Mouse (Mus musculus) forebrain, embryonic 11.5 days (tissue): Measurements from ENCODE around the gene Msantd3. TPM values are rescaled to one million over a fixed set of nuclear protein-coding genes. Genes with fewer than 3 reads are reported as not detected.
A peak's percentile ranks its signal among the peaks of the same experiment; 100 is the strongest.

Experiments used
- ATAC-seq: fragments of 200-750 bp; cut with Nextera tagmentation; replicated peaks from 2 replicates; pipeline ENCODE4 v1.8.0; 2017; ENCODE audit warnings: moderate TSS enrichment; ENCODE audit not compliant: low FRiP score
- DNase-seq: peaks from one replicate; pipeline ENCODE4 v3.0.0-alpha.2; 2017; ENCODE audit warnings: low spot score
- H3K27ac ChIP-seq: fragments of 300-500 bp; sonication (generic); 2 replicates; pipeline ENCODE4 v1.5.1; 2014; ENCODE audit warnings: low read depth, low read length
- H3K27me3 ChIP-seq: fragments of 300-500 bp; sonication (generic); 2 replicates; pipeline ENCODE4 v1.6.1; 2014; ENCODE audit warnings: mild to moderate bottlenecking, low read length, mixed read lengths; ENCODE audit not compliant: control insufficient read depth, insufficient read depth
- H3K36me3 ChIP-seq: fragments of 300-500 bp; sonication (generic); 2 replicates; pipeline ENCODE4 v1.6.1; 2014; ENCODE audit warnings: mild to moderate bottlenecking, low read length, moderate library complexity, mixed read lengths; ENCODE audit not compliant: control insufficient read depth, insufficient read depth
- H3K4me1 ChIP-seq: fragments of 300-500 bp; sonication (generic); replicated peaks from 2 replicates; pipeline ENCODE4 v1.6.1; 2014; ENCODE audit warnings: low read length, mixed read lengths; ENCODE audit not compliant: control insufficient read depth, insufficient read depth
- H3K4me2 ChIP-seq: fragments of 300-500 bp; sonication (generic); 2 replicates; pipeline ENCODE4 v1.6.1; 2014; ENCODE audit warnings: low read depth, mild to moderate bottlenecking, low read length, moderate library complexity, mixed read lengths; ENCODE audit not compliant: severe bottlenecking
- H3K4me3 ChIP-seq: fragments of 300-500 bp; sonication (generic); 2 replicates; pipeline ENCODE4 v1.5.1; 2014; ENCODE audit warnings: low read depth, low read length
- H3K9ac ChIP-seq: fragments of 300-500 bp; sonication (generic); 2 replicates; pipeline ENCODE4 v1.6.1; 2014; ENCODE audit warnings: low read length
- H3K9me3 ChIP-seq: fragments of 300-500 bp; sonication (generic); 2 replicates; pipeline ENCODE4 v1.6.1; 2016; ENCODE audit warnings: low read length, mixed read lengths; ENCODE audit not compliant: control insufficient read depth
- WGBS: fragments of 180-500 bp; shearing (Covaris S2); extraction: QIAGEN DNeasy Blood & Tissue Kit; methylation state at CpG from one replicate; pipeline ENCODE4 v1.1.7; 2014; 5-methylcytosine and 5-hydroxymethylcytosine counted together
- polyA plus RNA-seq: library from polyadenylated mRNA; unstranded; fragments of >200 nt; fragmentation: Nextera tagmentation; extraction: Ambion mirVana; gene quantifications from 2 replicates; pipeline ENCODE4 v1.2.1, GENCODE M21; 2014

Msantd3 gene
- 64.0 and 65.2 TPM in 2 replicates for polyA plus RNA-seq

- WGBS = under 1% methylated on average over 64 of the region's 86 CpGs
- peak; percentile 82 for ATAC-seq
- H3K27me3 ChIP-seq = no peaks in the 10 kb centered on the region
Measured at GRCm38 (mm10) chr4:48539841-48540575, at the start of gene Msantd3. Gene Msantd3, plus strand, starts transcription at chr4:48539935.

GRCm38 (mm10) chr4:48491290-48491743 is 48.4 kb upstream of the Msantd3 start:
- peak overlapping the region; percentile 23 for H3K4me3 ChIP-seq
- no peaks in the 10 kb centered on the region for H3K4me1 ChIP-seq
- DNase-seq (peak; percentile 68), ATAC-seq (peak; percentile 64)
- H3K36me3 ChIP-seq = no peaks in the 10 kb centered on the region
- peak overlapping the region; percentile 42; the same call in 1 of the 2 replicates for H3K4me2 ChIP-seq
- no peaks in the 10 kb centered on the region for H3K9me3 ChIP-seq
- WGBS = 16% methylated on average over 14 of the region's 14 CpGs
- H3K27ac ChIP-seq = no peak overlapping the region
- H3K27me3 ChIP-seq = no peaks in the 10 kb centered on the region
- H3K9ac ChIP-seq = peak overlapping the region; percentile 43; the same call in 1 of the 2 replicates

More at GRCm38 (mm10) chr4:48539841-48540575, at the start of gene Msantd3:
- Histone ChIP-seq H3K4me1 (peaks cover 10% of the 10 kb centered on the region), H3K36me3 (no peaks in the 10 kb centered on the region), H3K9me3 (no peaks in the 10 kb centered on the region), H3K4me2 (peak within 1 kb of the TSS; percentile 75), H3K27ac (peak within 1 kb of the TSS; percentile 90), H3K9ac (peak within 1 kb of the TSS; percentile 99), H3K4me3 (peak within 1 kb of the TSS; percentile 88)
- DNase-seq = peak; percentile 85

- Histone ChIP-seq H3K36me3 (no peaks in the 10 kb centered on the region), H3K4me1 (no peaks in the 10 kb centered on the region), H3K9me3 (no peaks in the 10 kb centered on the region), H3K27me3 (no peaks in the 10 kb centered on the region), H3K27ac (no peak overlapping the region), H3K4me2 (no peak overlapping the region), H3K9ac (no peak overlapping the region), H3K4me3 (no peak overlapping the region)
- WGBS = 91% methylated on average over 2 of the region's 2 CpGs
- ATAC-seq = no peak
- DNase-seq = no peak
Measured at GRCm38 (mm10) chr4:48492510-48492909, 47.2 kb upstream of the Msantd3 start.

- ATAC-seq = no peak
- Histone ChIP-seq H3K4me3 (no peak overlapping the region), H3K9me3 (no peaks in the 10 kb centered on the region), H3K27ac (no peak overlapping the region), H3K27me3 (no peaks in the 10 kb centered on the region), H3K9ac (no peak overlapping the region), H3K4me2 (no peak overlapping the region), H3K36me3 (no peaks in the 10 kb centered on the region), H3K4me1 (no peaks in the 10 kb centered on the region)
- DNase-seq = no peak
- 79% methylated on average over 2 of the region's 2 CpGs for WGBS
Measured at GRCm38 (mm10) chr4:48510861-48511260, 28.9 kb upstream of the Msantd3 start.

GRCm38 (mm10) chr4:48529559-48529958 is 10.2 kb upstream of the Msantd3 start:
- no peak for ATAC-seq
- Histone ChIP-seq H3K27ac (no peak overlapping the region), H3K36me3 (no peaks in the 10 kb centered on the region), H3K9ac (no peak overlapping the region), H3K4me2 (no peak overlapping the region), H3K4me1 (no peaks in the 10 kb centered on the region), H3K27me3 (no peaks in the 10 kb centered on the region), H3K4me3 (no peak overlapping the region), H3K9me3 (no peaks in the 10 kb centered on the region)
- 88% methylated on average over 1 of the region's 1 CpGs for WGBS
- no peak for DNase-seq

DNA sequence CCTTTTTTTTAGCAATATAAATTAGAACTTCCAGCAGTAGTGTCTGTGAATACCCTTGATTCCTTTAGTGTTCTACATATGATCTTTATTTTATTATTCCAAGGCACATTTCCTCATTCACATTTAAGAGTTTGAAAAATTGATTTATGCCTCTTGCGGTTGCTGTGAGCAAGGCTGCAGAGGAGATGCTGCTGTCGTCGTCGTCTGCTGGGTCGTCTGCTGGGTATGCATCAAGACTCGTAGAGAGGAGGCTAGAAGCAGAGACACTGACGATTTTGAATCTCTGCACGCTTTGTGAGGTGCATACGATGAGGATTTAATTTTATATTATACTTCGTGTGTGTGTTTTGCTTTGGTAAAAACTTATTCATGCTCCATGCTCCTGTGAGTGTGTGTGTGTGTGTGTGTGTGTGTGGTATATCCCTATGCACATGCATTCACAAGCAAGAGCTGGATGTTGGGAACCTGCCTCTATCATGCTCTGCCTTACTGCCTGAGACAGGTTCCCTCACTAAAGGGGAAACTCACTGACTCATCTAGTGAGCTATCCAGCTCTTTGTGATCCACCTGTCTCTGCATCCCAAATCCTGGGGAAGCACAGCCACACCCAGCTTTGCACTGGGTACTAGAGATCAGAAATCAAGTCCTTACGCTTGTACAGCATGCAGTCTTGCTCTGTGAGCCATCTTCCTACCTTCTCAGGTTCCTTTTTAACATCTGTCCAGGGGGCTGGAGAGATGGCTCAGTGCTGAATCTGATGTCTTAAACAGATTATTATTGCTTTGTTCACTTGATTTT is 7.7 kb upstream of the Msantd3 start:
- Histone ChIP-seq H3K9me3 (no peaks in the 10 kb centered on the region), H3K9ac (no peak overlapping the region), H3K4me2 (no peak overlapping the region), H3K4me1 (no peaks in the 10 kb centered on the region; the same call in 1 of the 2 replicates), H3K36me3 (no peaks in the 10 kb centered on the region), H3K27me3 (no peaks in the 10 kb centered on the region), H3K4me3 (no peak overlapping the region), H3K27ac (no peak overlapping the region)
- DNase-seq = no peak
- ATAC-seq = no peak
- WGBS = 89% methylated on average over 11 of the region's 11 CpGs

DNA sequence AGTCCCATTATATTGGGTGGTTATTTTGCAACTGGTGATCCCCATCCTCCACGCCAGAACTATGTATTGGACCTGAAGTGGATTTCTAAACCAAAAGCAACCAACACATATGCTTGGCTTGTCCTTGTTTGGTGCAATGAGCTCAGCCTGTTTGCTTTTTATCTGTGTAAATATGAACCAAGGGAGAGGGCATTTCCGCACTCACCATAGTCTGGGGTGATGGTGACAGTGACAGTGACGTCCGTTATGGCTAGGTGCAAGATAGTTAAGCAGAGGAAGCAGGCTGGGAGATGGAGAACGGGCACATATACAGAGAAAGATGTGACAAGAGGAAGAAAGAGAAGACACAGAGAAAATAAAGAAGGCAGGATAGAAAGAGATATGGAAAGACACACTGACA is 3.5 kb upstream of the Msantd3 start:
- ATAC-seq (no peak), DNase-seq (no peak)
- no peaks in the 10 kb centered on the region for H3K27me3 ChIP-seq
- WGBS = 85% methylated on average over 5 of the region's 5 CpGs
- H3K36me3 ChIP-seq = no peaks in the 10 kb centered on the region
- H3K4me1 ChIP-seq = no peaks in the 10 kb centered on the region; the same call in 1 of the 2 replicates
- H3K9me3 ChIP-seq = no peaks in the 10 kb centered on the region
- no peak overlapping the region for H3K27ac ChIP-seq
- no peak overlapping the region for H3K4me2 ChIP-seq
- H3K9ac ChIP-seq = no peak overlapping the region
- no peak overlapping the region for H3K4me3 ChIP-seq

DNA sequence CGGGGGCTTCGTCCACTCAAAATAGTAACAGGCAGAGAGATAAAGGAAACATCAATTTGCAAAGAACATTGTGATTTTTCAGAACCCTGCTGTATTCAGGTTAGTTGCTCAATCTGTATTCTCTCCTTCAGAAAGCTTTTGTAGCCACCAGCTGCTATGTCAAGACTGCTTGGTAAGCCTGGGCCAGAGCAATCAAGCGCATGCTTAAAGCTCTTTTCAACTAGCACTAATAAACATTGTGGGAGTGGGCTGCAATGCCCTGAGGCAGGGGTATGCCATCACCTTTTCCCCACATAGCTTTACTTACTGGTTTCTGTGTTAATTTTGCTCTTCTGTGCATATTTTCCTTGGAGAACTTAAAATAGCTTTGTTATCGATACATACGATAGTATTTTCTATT is 2.7 kb upstream of the Msantd3 start:
- no peak overlapping the region for H3K4me2 ChIP-seq
- H3K36me3 ChIP-seq = no peaks in the 10 kb centered on the region
- no peak overlapping the region for H3K9ac ChIP-seq
- H3K4me3 ChIP-seq = no peak overlapping the region
- WGBS = 70% methylated on average over 5 of the region's 5 CpGs
- no peaks in the 10 kb centered on the region for H3K9me3 ChIP-seq
- DNase-seq (no peak), ATAC-seq (no peak)
- no peaks in the 10 kb centered on the region for H3K27me3 ChIP-seq
- H3K27ac ChIP-seq = no peak overlapping the region
- H3K4me1 ChIP-seq = no peaks in the 10 kb centered on the region; the same call in 1 of the 2 replicates
